Mouse (Mus musculus): ENCODE measurements around the gene Pcbp2. TPM values are rescaled to one million over a fixed set of nuclear protein-coding genes. Genes with fewer than 3 reads are reported as not detected.

Pcbp2 gene
- polyA plus RNA-seq, 1 experiment from 2014 or later: 191 TPM

- no peak for TF ChIP-seq CTCF (IDR thresholded peaks at IDR 0.05; ENCODE audit: low read depth)
- 0% methylated on average over 10 of the region's 10 CpGs for WGBS
These were observed 47.3 kb downstream of the Pcbp2 start for GRCm38 (mm10) chr15:102517631-102517975.

GRCm38 (mm10) chr15:102517976-102518858, 47.9 kb downstream of the Pcbp2 start, which contains the start of gene Tarbp2:
Gene Tarbp2, plus strand, starts transcription at chr15:102518192.
- Histone ChIP-seq H3K4me3 (replicated peaks; ENCODE audit: low read depth, low read length) (peak within 1 kb of the TSS; percentile 67), H3K36me3 (ENCODE audit: insufficient read depth, low read length) (peaks cover 5% of the 10 kb centered on the region; the same call in 1 of the 2 replicates), H3K27me3 (ENCODE audit: insufficient read depth, low read length) (no peaks in the 10 kb centered on the region), H3K9me3 (replicated peaks; ENCODE audit: low read length) (no peaks in the 10 kb centered on the region), H3K27ac (peak within 1 kb of the TSS; percentile 97), H3K4me1 (replicated peaks; ENCODE audit: insufficient read depth, low read length) (peaks cover 14% of the 10 kb centered on the region), H3K4me2 (ENCODE audit: low read length) (peak within 1 kb of the TSS; percentile 84), H3K9ac (ENCODE audit: low read depth, low read length) (peak within 1 kb of the TSS; percentile 71)
- peak; percentile 91 for ATAC-seq (replicated peaks; ENCODE audit: low FRiP score, low read depth)
- WGBS: under 1% methylated on average over 59 of the region's 60 CpGs
- no peak for TF ChIP-seq CTCF (IDR thresholded peaks at IDR 0.05; ENCODE audit: low read depth)
- peak; percentile 100 for DNase-seq (ENCODE audit: low spot score)

More at GRCm38 (mm10) chr15:102517631-102517975, 47.3 kb downstream of the Pcbp2 start:
- Histone ChIP-seq H3K36me3 (ENCODE audit: insufficient read depth, low read length) (peaks cover 4% of the 10 kb centered on the region; the same call in 1 of the 2 replicates), H3K4me3 (replicated peaks; ENCODE audit: low read depth, low read length) (peak overlapping the region; percentile 67), H3K4me1 (replicated peaks; ENCODE audit: insufficient read depth, low read length) (peaks cover 18% of the 10 kb centered on the region), H3K4me2 (ENCODE audit: low read length) (peak overlapping the region; percentile 84), H3K27ac (peak overlapping the region; percentile 79), H3K9me3 (replicated peaks; ENCODE audit: low read length) (no peaks in the 10 kb centered on the region), H3K27me3 (ENCODE audit: insufficient read depth, low read length) (no peaks in the 10 kb centered on the region), H3K9ac (ENCODE audit: low read depth, low read length) (peak overlapping the region; percentile 58; the same call in 1 of the 2 replicates)
- DNase-seq (ENCODE audit: low spot score) (no peak), ATAC-seq (replicated peaks; ENCODE audit: low FRiP score, low read depth) (no peak; the same call in 1 of the 2 replicates)

GRCm38 (mm10) chr15:102518859-102519201, 48.5 kb downstream of the Pcbp2 start:
- no peaks in the 10 kb centered on the region for H3K9me3 ChIP-seq (replicated peaks; ENCODE audit: low read length)
- peak overlapping the region; percentile 67 for H3K4me3 ChIP-seq (replicated peaks; ENCODE audit: low read depth, low read length)
- H3K9ac ChIP-seq (ENCODE audit: low read depth, low read length): peak overlapping the region; percentile 71
- H3K27ac ChIP-seq: peak overlapping the region; percentile 97
- peaks cover 7% of the 10 kb centered on the region for H3K36me3 ChIP-seq (ENCODE audit: insufficient read depth, low read length)
- ATAC-seq (replicated peaks; ENCODE audit: low FRiP score, low read depth) (no peak), DNase-seq (ENCODE audit: low spot score) (no peak)
- H3K4me1 ChIP-seq (replicated peaks; ENCODE audit: insufficient read depth, low read length): peaks cover 14% of the 10 kb centered on the region
- no peak for TF ChIP-seq CTCF (IDR thresholded peaks at IDR 0.05; ENCODE audit: low read depth)
- 14% methylated on average over 9 of the region's 9 CpGs for WGBS
- H3K4me2 ChIP-seq (ENCODE audit: low read length): peak overlapping the region; percentile 84
- H3K27me3 ChIP-seq (ENCODE audit: insufficient read depth, low read length): no peaks in the 10 kb centered on the region

- peak overlapping the region; percentile 67 for H3K4me3 ChIP-seq (replicated peaks; ENCODE audit: low read depth, low read length)
- no peaks in the 10 kb centered on the region for H3K9me3 ChIP-seq (replicated peaks; ENCODE audit: low read length)
- H3K36me3 ChIP-seq (ENCODE audit: insufficient read depth, low read length): peaks cover 9% of the 10 kb centered on the region
- peak overlapping the region; percentile 84 for H3K4me2 ChIP-seq (ENCODE audit: low read length)
- 55% methylated on average over 16 of the region's 17 CpGs for WGBS
- DNase-seq (ENCODE audit: low spot score) (no peak), ATAC-seq (replicated peaks; ENCODE audit: low FRiP score, low read depth) (no peak)
- peak overlapping the region; percentile 97 for H3K27ac ChIP-seq
- no peak for TF ChIP-seq CTCF (IDR thresholded peaks at IDR 0.05; ENCODE audit: low read depth)
- H3K4me1 ChIP-seq (replicated peaks; ENCODE audit: insufficient read depth, low read length): peaks cover 14% of the 10 kb centered on the region
- peak overlapping the region; percentile 71 for H3K9ac ChIP-seq (ENCODE audit: low read depth, low read length)
- H3K27me3 ChIP-seq (ENCODE audit: insufficient read depth, low read length): no peaks in the 10 kb centered on the region
These were observed 49.1 kb downstream of the Pcbp2 start for GRCm38 (mm10) chr15:102519211-102520141.

GRCm38 (mm10) chr15:102520416-102520815, 50.1 kb downstream of the Pcbp2 start:
- H3K27me3 ChIP-seq (ENCODE audit: insufficient read depth, low read length): no peaks in the 10 kb centered on the region
- H3K9ac ChIP-seq (ENCODE audit: low read depth, low read length): peak overlapping the region; percentile 6; the same call in 1 of the 2 replicates
- 79% methylated on average over 4 of the region's 4 CpGs for WGBS
- H3K27ac ChIP-seq: no peak overlapping the region
- DNase-seq (ENCODE audit: low spot score) (no peak), ATAC-seq (replicated peaks; ENCODE audit: low FRiP score, low read depth) (no peak)
- H3K4me2 ChIP-seq (ENCODE audit: low read length): no peak overlapping the region
- peaks cover 9% of the 10 kb centered on the region for H3K36me3 ChIP-seq (ENCODE audit: insufficient read depth, low read length)
- no peak for TF ChIP-seq CTCF (IDR thresholded peaks at IDR 0.05; ENCODE audit: low read depth)
- no peak overlapping the region for H3K4me3 ChIP-seq (replicated peaks; ENCODE audit: low read depth, low read length)
- H3K4me1 ChIP-seq (replicated peaks; ENCODE audit: insufficient read depth, low read length): peaks cover 14% of the 10 kb centered on the region
- H3K9me3 ChIP-seq (replicated peaks; ENCODE audit: low read length): no peaks in the 10 kb centered on the region

- no peaks in the 10 kb centered on the region for H3K27me3 ChIP-seq (ENCODE audit: insufficient read depth, low read length)
- no peak overlapping the region for H3K9ac ChIP-seq (ENCODE audit: low read depth, low read length)
- H3K4me1 ChIP-seq (replicated peaks; ENCODE audit: insufficient read depth, low read length): peaks cover 4% of the 10 kb centered on the region; the same call in 1 of the 2 replicates
- ATAC-seq (replicated peaks; ENCODE audit: low FRiP score, low read depth): no peak
- H3K27ac ChIP-seq: no peak overlapping the region
- WGBS: 72% methylated on average over 4 of the region's 4 CpGs
- TF ChIP-seq CTCF (IDR thresholded peaks at IDR 0.05; ENCODE audit: low read depth): no peak
- DNase-seq (ENCODE audit: low spot score): no peak
- no peaks in the 10 kb centered on the region for H3K9me3 ChIP-seq (replicated peaks; ENCODE audit: low read length)
- H3K4me3 ChIP-seq (replicated peaks; ENCODE audit: low read depth, low read length): no peak overlapping the region
- no peak overlapping the region for H3K4me2 ChIP-seq (ENCODE audit: low read length)
- H3K36me3 ChIP-seq (ENCODE audit: insufficient read depth, low read length): peaks cover 9% of the 10 kb centered on the region
These were observed 51.1 kb downstream of the Pcbp2 start for GRCm38 (mm10) chr15:102521480-102521879.

Measured in kidney, postnatal 0 days (tissue).